Mouse (Mus musculus): ENCODE data around the gene Tmem220.

DNA sequence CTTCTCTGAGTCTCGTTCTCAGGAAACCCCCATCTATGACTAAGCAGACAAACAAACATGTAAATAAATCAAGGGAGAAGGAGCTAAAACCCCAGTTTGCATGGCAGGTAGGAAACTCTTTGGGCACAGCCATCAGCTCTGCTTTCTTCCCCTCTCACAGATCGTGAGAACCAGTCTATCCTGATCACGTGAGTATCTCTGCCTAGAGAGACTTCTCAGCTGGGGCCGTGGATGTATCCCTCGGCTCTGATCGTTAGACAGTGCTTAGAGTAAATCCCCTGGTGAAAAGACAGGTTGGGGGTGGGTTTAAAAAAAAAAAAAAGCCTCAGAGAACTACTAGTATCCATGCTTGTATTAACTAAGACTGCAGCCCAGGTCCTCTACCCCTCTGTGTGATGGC lies 58.3 kb downstream of the Tmem220 start:
- TF ChIP-seq CTCF (IDR thresholded peaks at IDR 0.05; ENCODE audit: control insufficient read depth, insufficient read depth, low read length) (no peak), POLR2A (IDR thresholded peaks at IDR 0.05; ENCODE audit: borderline replicate concordance, control insufficient read depth, low read depth, low read length) (no peak)

Measured in bone marrow, adult 2 months (tissue).